Mouse (Mus musculus) heart, embryonic 16.5 days (tissue): ENCODE measurements around the gene Cygb. TPM values are rescaled to one million over a fixed set of nuclear protein-coding genes. Genes with fewer than 3 reads are reported as not detected.

Experiments
- ATAC-seq: fragments of 200-750 bp; cut with Nextera tagmentation; replicated peaks from 2 replicates; pipeline ENCODE4 v1.8.0; 2017; ENCODE audit warnings: moderate number of reproducible peaks; ENCODE audit not compliant: insufficient read depth, low FRiP score; ENCODE audit errors: extremely low read depth
- H3K27ac ChIP-seq: fragments of 300-500 bp; sonication (generic); 2 replicates; pipeline ENCODE4 v1.5.1; 2014; ENCODE audit warnings: mild to moderate bottlenecking, low read length, control low read depth, moderate library complexity
- H3K27me3 ChIP-seq: fragments of 300-500 bp; sonication (generic); 2 replicates; pipeline ENCODE4 v1.6.1; 2014; ENCODE audit warnings: low read length, mixed read lengths; ENCODE audit not compliant: control insufficient read depth, insufficient read depth
- H3K36me3 ChIP-seq: fragments of 300-500 bp; sonication (generic); 2 replicates; pipeline ENCODE4 v1.6.1; 2014; ENCODE audit not compliant: control insufficient read depth, insufficient read depth
- H3K4me1 ChIP-seq: fragments of 300-500 bp; sonication (generic); 2 replicates; pipeline ENCODE4 v1.6.1; 2014; ENCODE audit warnings: low read length, mixed read lengths; ENCODE audit not compliant: control insufficient read depth, insufficient read depth
- H3K4me2 ChIP-seq: fragments of 300-500 bp; sonication (generic); 2 replicates; pipeline ENCODE4 v1.6.1; 2014; ENCODE audit warnings: low read depth, mild to moderate bottlenecking, control low read depth, low read length
- H3K4me3 ChIP-seq: fragments of 300-500 bp; sonication (generic); 2 replicates; pipeline ENCODE4 v1.5.1; 2014; ENCODE audit warnings: mild to moderate bottlenecking, control low read depth, low read length
- H3K9ac ChIP-seq: fragments of 300-500 bp; sonication (generic); 2 replicates; pipeline ENCODE4 v1.6.1; 2014; ENCODE audit warnings: low read length, control low read depth
- H3K9me3 ChIP-seq: fragments of 300-500 bp; sonication (generic); replicated peaks from 2 replicates; pipeline ENCODE4 v1.6.1; 2016; ENCODE audit warnings: low read length; ENCODE audit not compliant: control insufficient read depth
- WGBS: fragments of 180-500 bp; shearing (Covaris S2); extraction: QIAGEN DNeasy Blood & Tissue Kit; methylation state at CpG from one replicate; pipeline ENCODE4 v1.1.7; 2014; 5-methylcytosine and 5-hydroxymethylcytosine counted together
- polyA plus RNA-seq: library from polyadenylated mRNA; unstranded; fragments of >200 nt; fragmentation: Nextera tagmentation; extraction: Ambion mirVana; gene quantifications from 2 replicates; pipeline ENCODE4 v1.2.1, GENCODE M21; 2015

Cygb gene
- polyA plus RNA-seq, 1 experiment from 2014 or later, result 12.3 TPM

DNA sequence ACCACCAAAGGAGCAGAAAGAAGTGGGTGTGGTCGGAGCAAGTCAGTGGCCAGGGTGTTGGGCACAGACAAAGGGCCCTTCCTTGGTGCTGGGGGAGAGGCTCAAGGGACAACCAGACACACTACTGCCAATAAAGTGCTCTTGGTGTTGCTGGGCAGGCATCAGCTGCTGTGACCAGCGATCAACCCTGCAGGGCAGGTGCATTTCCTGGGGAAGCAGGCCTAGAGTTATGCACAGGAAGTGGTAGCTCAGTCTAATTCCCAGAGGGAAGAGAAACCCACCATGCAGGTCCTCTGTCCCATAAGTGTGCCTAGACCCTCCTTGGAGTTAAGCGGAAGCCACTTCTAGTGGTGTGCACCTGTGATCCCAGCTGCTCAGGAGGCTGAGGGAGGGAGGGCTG lies 46.4 kb downstream of the Cygb start:
- no peak overlapping the region for H3K27ac ChIP-seq
- H3K36me3 ChIP-seq, result peaks cover 13% of the 10 kb centered on the region
- no peak for ATAC-seq
- no peak overlapping the region for H3K4me3 ChIP-seq
- H3K9me3 ChIP-seq, result no peaks in the 10 kb centered on the region
- 0 out of 2 replicates have a peak, but pooled peaks cover 3% of the 10 kb centered on the region for H3K4me1 ChIP-seq
- 84% methylated on average over 3 of the region's 3 CpGs for WGBS
- H3K9ac ChIP-seq, result no peak overlapping the region
- H3K27me3 ChIP-seq, result no peaks in the 10 kb centered on the region
- H3K4me2 ChIP-seq, result no peak overlapping the region

DNA sequence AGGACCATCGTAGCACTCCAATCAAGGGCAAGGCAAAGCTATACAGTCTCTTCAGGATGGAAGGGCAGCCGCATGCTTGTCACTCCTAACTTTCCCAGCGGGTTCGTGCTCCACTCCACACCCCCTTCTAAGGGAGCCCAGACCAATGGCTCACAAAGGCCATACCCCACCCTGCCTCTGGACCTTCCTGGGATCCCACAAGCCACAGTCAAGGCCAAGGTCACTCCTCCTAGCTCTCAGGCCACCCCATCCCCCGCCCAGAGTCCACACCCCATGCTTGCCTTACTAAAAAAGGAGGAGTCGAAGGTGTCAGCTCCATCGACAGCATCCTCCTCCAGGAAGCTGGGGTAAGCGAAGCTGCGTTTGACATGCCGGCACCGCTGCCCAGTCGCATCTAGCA lies 50.0 kb downstream of the Cygb start:
- H3K36me3 ChIP-seq, result peaks cover 17% of the 10 kb centered on the region
- WGBS, result 91% methylated on average over 12 of the region's 12 CpGs

DNA sequence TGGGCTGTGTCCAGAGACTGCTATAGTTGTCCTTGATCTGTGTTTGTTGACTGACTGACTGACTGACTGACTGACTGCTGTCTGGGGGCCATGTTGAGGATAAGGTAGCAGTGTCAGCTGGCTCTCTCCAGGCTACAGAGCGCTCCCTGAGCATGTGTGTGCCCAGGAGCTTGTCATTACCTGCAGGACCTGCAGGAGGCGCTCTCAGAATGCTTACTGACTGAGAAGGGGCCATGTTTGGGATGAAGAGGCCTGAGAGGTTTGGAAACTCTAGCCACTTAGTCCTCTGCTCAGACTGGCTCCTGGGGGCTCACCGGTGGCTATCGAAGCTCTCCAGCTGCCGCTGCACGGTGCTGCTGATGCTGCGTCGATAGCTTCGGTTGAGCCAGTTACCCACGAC lies 50.8 kb downstream of the Cygb start:
- no peak for ATAC-seq
- Histone ChIP-seq H3K4me2 (no peak overlapping the region), H3K27ac (no peak overlapping the region), H3K27me3 (no peaks in the 10 kb centered on the region), H3K4me1 (no peaks in the 10 kb centered on the region), H3K4me3 (no peak overlapping the region), H3K9me3 (no peaks in the 10 kb centered on the region), H3K9ac (no peak overlapping the region), H3K36me3 (peaks cover 24% of the 10 kb centered on the region)
- WGBS, result 80% methylated on average over 10 of the region's 10 CpGs

More for the DNA sequence above, 50.0 kb downstream of the Cygb start:
- Histone ChIP-seq H3K4me1 (no peaks in the 10 kb centered on the region), H3K4me3 (no peak overlapping the region), H3K4me2 (no peak overlapping the region), H3K9ac (no peak overlapping the region), H3K27ac (no peak overlapping the region), H3K9me3 (no peaks in the 10 kb centered on the region), H3K27me3 (no peaks in the 10 kb centered on the region)
- no peak for ATAC-seq

DNA sequence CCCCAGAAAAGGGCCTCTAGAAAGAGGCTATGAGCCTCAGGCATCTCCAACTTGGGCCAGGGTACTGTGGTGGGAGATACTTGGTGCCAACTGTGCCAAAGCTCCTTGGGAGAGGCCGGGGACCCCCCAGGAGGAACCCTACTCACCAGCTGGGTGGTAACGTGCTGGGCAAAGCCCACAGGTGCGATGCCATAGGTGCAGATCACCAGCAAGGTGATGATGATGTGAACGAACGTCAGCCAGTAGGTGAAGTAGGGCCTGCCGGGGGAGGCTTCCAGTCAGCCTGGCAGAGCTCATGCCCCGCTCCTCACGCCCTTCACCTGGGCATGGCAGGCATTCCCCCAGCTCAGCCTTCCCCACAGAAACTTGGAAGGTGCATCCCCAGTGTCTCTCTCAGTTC lies 52.1 kb downstream of the Cygb start:
- ATAC-seq, result no peak
- Histone ChIP-seq H3K36me3 (peaks cover 25% of the 10 kb centered on the region), H3K4me3 (no peak overlapping the region), H3K4me1 (no peaks in the 10 kb centered on the region), H3K27me3 (no peaks in the 10 kb centered on the region), H3K9ac (no peak overlapping the region), H3K27ac (no peak overlapping the region), H3K4me2 (no peak overlapping the region), H3K9me3 (no peaks in the 10 kb centered on the region)
- 92% methylated on average over 8 of the region's 8 CpGs for WGBS

- no peak overlapping the region for H3K9ac ChIP-seq
Observed at GRCm38 (mm10) chr11:116601166-116601565, 52.9 kb downstream of the Cygb start.

DNA sequence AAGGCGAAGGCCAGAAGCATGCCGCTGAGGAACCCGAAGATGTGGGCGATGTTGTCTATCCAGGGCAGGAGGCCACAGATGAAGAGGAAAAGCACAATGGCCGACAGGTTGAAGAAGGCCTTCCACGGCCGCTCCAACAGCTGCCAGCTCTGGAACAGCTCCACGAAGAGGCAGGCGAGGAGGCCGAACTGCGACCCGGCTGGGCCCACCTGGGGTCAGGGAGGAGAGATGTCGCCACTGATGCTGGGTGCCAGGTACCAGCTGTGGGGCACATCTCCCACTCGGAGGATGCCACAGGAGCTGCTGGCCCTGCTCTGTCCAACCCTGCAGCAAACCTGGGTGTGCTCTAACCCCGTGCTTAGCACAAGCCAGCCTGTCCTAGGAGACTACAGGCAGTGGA lies 54.9 kb downstream of the Cygb start:
- ATAC-seq, result no peak
- Histone ChIP-seq H3K4me2 (no peak overlapping the region), H3K27me3 (no peaks in the 10 kb centered on the region), H3K9me3 (no peaks in the 10 kb centered on the region), H3K4me1 (no peaks in the 10 kb centered on the region), H3K36me3 (peaks cover 19% of the 10 kb centered on the region), H3K4me3 (no peak overlapping the region), H3K9ac (no peak overlapping the region), H3K27ac (no peak overlapping the region)
- WGBS, result 85% methylated on average over 15 of the region's 15 CpGs

More at GRCm38 (mm10) chr11:116601166-116601565, 52.9 kb downstream of the Cygb start:
- 92% methylated on average over 8 of the region's 8 CpGs for WGBS
- no peak for ATAC-seq
- Histone ChIP-seq H3K9me3 (no peaks in the 10 kb centered on the region), H3K4me1 (no peaks in the 10 kb centered on the region), H3K27me3 (no peaks in the 10 kb centered on the region), H3K27ac (no peak overlapping the region), H3K4me2 (no peak overlapping the region), H3K4me3 (no peak overlapping the region), H3K36me3 (peaks cover 21% of the 10 kb centered on the region)

- Histone ChIP-seq H3K36me3 (peaks cover 13% of the 10 kb centered on the region), H3K27me3 (no peaks in the 10 kb centered on the region), H3K9ac (no peak overlapping the region), H3K4me2 (no peak overlapping the region), H3K9me3 (no peaks in the 10 kb centered on the region), H3K4me1 (no peaks in the 10 kb centered on the region), H3K27ac (no peak overlapping the region), H3K4me3 (no peak overlapping the region)
- no peak for ATAC-seq
- 83% methylated on average over 8 of the region's 8 CpGs for WGBS
Observed at GRCm38 (mm10) chr11:116598193-116598592, 55.9 kb downstream of the Cygb start.

- Histone ChIP-seq H3K27me3 (no peaks in the 10 kb centered on the region), H3K27ac (no peak overlapping the region), H3K4me3 (no peak overlapping the region), H3K9ac (no peak overlapping the region), H3K9me3 (no peaks in the 10 kb centered on the region), H3K36me3 (peaks cover 10% of the 10 kb centered on the region), H3K4me2 (no peak overlapping the region), H3K4me1 (no peaks in the 10 kb centered on the region)
- ATAC-seq, result no peak
- 84% methylated on average over 19 of the region's 19 CpGs for WGBS
Observed at GRCm38 (mm10) chr11:116596766-116597165, 57.3 kb downstream of the Cygb start.
